Mouse (Mus musculus) neural tube, embryonic 12.5 days (tissue): Measurements from ENCODE around the gene Gm11111. TPM values are rescaled to one million over a fixed set of nuclear protein-coding genes. Genes with fewer than 3 reads are reported as not detected.

Experiments used
- polyA plus RNA-seq: library from polyadenylated mRNA; unstranded; fragments of >200 nt; fragmentation: Nextera tagmentation; extraction: Ambion mirVana; gene quantifications from 2 replicates; pipeline ENCODE4 v1.2.1, GENCODE M21; 2016

Gene Gm11111
- polyA plus RNA-seq, 1 experiment from 2014 or later = not detected

Other genes starting within 250 kb of the Gm11111 start
- gene Cfap299, start 223.4 kb upstream of the Gm11111 start, polyA plus RNA-seq = 0.53 and 0.59 TPM in 2 replicates